Mouse (Mus musculus) adrenal gland, postnatal 4 days (tissue): ENCODE results near the gene Rpn2. TPM values are rescaled to one million over a fixed set of nuclear protein-coding genes. Genes with fewer than 3 reads are reported as not detected.

Source experiments
- DNase-seq, 2 experiments: peaks; one replicate each; pipeline ENCODE4 v3.0.0; 2021 to 2022; ENCODE audit warnings: low spot score in 2 of 2, mixed read lengths in 2 of 2
- long read RNA-seq, 2 experiments: library from polyadenylated mRNA; stranded (forward); transcript quantifications; one replicate each; pipeline ENCODE4 v2.0.0; 2021
- total RNA-seq, 2 experiments: library from RNA; stranded (reverse); gene quantifications; 2 replicates each; pipeline ENCODE4 v1.2.3; 2021

The Rpn2 gene
- 100 to 1,000 TPM; 237 to 244 TPM for total RNA-seq
- long read RNA-seq, experiment 1, transcript Rpn2-202 (17 exons, 2,756 nt) = major isoform, 314 of 364 reads
- long read RNA-seq, experiment 1, partial matches to known transcripts = 28 of 364 reads
- long read RNA-seq, experiment 1, other reads (novel, unspliced or antisense) = 21 of 364 reads
- long read RNA-seq, experiment 2, transcript Rpn2-202 (17 exons, 2,756 nt) = major isoform, 555 of 715 reads
- long read RNA-seq, experiment 2, partial matches to known transcripts = 97 of 715 reads
- long read RNA-seq, experiment 2, other reads (novel, unspliced or antisense) = 57 of 715 reads

DNA sequence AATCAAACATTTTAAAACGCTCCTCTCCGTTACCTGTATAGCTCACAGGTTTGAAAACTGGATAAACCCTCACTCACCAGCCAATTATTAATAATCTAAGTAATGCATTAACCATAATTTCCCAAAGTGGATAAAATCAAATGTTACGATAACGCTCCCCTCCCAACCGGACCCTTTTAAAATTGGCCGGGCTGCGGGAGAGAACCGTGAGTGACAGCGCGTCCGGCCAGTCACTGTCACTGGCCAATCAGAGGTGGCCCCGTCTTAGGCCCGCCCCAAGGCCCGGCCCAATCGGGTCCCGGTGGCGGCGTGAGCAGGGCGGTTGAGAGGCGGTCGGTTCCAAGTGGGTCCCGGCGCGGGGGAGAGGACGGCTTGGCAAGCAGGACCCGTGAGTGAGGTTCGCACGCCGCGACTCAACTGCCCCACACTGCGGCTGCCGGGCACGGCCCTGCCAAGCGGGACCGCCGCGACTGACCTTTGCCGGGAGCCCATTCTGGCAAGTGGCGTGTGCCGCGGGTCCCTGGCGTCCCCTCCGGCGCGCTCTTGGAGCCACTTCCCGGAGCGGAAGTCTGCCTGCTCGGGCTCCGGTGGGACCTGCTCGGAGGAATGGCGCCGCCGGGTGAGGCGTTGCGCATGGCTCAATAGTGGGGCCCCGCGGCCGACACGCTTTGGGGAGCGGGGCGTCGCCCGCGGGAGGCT is at the start of gene Rpn2:
Gene Rpn2 (plus strand): TSS at position 301 of the 699 bp plus-strand sequence.
- DNase-seq = peak; percentile 94 to 96

DNA sequence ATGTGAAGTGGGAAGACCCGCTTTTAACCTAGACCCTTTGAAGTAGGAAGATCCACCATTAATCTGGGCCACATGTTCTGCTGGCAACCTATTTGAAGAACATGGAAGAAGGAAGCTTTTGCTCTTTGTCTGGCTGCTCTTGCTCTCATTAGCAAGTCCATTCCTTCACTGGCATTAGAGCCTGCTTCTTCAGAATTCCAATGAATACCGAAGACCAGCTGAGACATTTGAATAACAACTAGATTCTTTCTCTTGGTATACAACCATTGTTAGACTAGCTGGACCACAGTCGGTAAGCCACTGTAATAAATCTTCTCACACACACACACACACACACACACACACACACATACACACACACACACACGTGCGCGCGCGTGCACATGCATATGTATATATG is 42.9 kb upstream of the Rpn2 start:
- DNase-seq = no peak

- no peak for DNase-seq
Measured at GRCm38 (mm10) chr2:157245001-157245400, 33.8 kb upstream of the Rpn2 start.

- no peak for DNase-seq
Measured at GRCm38 (mm10) chr2:157245603-157246002, 33.2 kb upstream of the Rpn2 start.

DNA sequence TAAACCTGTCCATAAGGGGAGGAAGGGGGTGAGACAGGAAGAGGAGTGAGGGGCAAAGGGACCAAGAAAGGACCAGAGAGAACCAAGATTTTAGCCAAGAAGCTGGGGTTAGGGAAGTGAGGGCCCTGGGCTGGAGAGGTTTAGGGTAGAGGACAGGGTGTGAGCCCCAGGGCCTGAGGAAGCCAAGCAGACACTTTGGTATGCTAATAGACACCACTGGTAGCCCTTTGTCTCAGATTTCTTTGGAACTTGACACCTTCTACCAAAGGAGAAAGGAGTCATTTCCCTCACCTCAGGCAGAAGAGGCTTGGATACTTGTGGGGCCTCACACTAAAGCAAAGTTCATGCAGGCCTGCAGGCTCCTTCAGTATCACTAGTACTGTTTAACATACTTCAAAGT is 30.7 kb upstream of the Rpn2 start:
- DNase-seq = no peak

- peak in 1 of 2 experiments; percentile 34 for DNase-seq
Measured at GRCm38 (mm10) chr2:157259720-157260119, 19.1 kb upstream of the Rpn2 start.

- no peak for DNase-seq
Measured at GRCm38 (mm10) chr2:157261930-157262329, 16.9 kb upstream of the Rpn2 start.

DNA sequence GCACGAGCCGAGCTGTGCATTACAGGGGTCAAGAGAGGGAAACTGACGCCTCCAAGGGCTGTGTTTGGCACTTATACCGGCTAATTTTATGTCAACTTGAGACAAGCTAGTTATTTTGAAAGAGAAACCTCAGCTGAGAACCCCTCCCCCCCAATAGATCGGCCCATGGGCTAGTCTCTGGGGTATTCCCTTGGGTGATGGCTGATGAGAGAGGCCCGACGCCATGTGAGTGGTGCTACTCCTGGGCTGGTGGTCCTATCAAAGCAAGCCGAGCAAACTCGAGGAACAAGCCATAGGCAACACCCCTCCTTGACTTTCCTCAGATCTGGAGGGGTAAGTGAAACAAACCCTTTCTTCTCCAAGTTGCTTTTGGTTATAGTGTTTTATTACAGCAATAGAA is 16.3 kb upstream of the Rpn2 start:
- no peak for DNase-seq

DNA sequence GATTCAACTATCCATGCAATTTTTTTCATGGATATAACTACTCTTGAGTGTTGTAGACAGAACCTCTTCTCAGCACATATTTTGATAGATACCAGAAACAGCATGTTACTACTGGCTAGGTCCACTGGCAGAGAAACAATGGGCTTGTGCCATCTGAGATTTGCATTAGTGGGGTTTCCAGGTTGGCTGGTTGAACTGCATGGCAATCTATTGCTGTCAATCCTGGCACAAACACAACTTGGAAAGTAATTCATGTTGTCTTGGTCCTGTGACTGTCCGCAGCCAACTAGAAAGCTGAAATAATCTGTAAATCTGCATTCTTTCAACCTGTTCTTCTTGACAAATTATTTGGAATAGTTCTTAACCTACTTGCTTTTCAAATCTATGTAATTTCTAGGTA is 15.7 kb upstream of the Rpn2 start:
- DNase-seq = no peak

- DNase-seq = no peak
Measured at GRCm38 (mm10) chr2:157263832-157264231, 15.0 kb upstream of the Rpn2 start.

DNA sequence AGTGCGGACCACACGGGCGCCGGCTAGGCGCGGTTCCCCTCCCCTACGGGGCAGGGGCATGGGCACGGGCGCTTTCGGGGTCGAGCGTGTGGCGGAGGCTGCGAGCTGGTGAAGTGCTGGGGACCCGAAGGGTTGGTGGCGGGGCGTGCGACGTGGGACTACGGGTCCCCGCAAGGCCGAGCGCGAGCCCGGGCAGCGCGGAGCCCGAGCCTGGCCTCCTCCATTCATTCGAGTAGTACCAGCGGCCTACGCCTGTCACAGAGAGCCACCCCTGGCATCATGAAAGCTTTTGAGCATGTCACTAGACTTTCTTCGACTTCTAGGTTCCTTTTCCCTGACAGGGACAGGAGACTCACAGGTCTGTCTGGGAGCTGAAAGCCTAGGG is 591 bp downstream of the Rpn2 start, which contains the start of gene Mroh8:
Gene Mroh8 (minus strand): TSS at position 134 of the 385 bp plus-strand sequence.
- peak in 1 of 2 experiments; percentile 30 for DNase-seq

DNA sequence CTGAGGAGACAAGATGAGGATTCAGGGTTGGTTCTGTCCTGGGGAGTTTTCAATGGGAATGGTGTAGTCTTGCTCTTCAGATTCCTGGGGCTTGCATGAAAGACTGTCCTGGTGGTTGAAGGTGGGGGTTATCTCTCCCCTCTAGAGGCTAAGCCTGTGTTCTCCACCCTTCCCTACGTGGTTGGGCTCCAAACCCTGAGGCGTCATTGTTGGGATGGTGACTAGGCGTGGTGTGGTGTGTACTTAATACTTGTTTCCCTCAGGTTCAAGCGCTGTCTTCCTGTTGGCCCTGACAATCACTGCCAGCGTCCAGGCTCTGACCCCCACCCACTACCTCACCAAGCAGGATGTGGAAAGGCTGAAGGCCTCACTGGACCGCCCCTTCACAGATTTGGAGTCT is 4.5 kb downstream of the Rpn2 start:
- DNase-seq = no peak

DNA sequence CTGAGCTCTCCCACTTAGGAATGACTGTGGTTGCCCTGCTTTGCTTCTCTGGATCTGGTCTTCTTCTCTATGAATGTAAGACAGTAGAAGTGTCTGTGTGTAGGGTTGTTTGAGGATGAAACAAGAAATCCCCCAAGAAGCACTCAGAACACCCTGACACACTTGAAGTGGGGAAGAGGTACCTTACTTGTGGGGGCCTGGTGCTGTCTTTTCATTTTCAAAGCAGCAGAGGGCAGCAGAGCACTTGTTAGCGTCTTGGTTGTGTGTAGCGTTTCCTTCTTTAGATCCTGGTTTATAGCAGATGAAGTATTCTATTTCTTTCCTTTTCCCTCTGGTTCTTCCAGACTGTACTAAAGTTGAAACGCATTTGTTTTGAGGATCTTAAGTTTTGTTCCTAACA is 8.7 kb downstream of the Rpn2 start:
- DNase-seq = no peak

DNA sequence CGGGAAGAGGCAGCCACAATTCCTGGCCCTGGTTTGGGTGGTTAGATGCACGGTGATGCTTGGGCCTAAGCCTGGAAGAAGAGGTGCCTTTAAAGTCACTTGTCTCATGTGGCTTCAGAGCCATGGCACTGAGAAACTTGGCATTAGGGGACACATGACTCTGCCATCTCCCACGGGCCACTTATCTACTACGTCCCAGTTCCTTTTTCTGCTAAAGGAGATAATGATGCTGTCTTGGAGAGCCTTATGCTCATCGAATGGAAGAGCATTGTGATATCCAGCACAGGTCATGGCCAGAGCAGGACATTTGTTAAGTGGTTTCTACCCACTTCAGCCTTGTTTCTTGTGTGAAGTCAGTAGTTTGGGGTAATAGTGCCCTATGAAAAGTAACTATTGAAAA is 10.2 kb downstream of the Rpn2 start:
- DNase-seq = no peak

DNA sequence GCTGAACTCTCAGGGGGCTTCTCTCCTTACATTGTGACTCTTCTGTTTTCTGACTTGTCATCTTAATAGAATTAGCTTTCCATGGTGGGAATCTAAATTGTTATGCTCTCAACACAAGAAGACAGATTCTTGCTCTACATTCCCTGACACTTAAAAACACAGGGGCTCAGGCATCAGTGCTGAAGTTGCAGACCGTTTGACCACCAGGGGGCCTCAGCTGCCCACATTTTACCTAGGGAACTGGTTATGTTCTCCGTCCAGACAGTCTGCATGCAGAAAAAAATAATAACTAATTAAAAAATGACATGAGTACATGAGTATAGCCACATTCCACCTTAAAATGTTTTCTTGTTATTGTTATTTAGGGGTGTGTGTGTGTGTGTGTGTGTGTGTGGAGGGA is 13.3 kb downstream of the Rpn2 start:
- peak; percentile 30 to 41 for DNase-seq

DNA sequence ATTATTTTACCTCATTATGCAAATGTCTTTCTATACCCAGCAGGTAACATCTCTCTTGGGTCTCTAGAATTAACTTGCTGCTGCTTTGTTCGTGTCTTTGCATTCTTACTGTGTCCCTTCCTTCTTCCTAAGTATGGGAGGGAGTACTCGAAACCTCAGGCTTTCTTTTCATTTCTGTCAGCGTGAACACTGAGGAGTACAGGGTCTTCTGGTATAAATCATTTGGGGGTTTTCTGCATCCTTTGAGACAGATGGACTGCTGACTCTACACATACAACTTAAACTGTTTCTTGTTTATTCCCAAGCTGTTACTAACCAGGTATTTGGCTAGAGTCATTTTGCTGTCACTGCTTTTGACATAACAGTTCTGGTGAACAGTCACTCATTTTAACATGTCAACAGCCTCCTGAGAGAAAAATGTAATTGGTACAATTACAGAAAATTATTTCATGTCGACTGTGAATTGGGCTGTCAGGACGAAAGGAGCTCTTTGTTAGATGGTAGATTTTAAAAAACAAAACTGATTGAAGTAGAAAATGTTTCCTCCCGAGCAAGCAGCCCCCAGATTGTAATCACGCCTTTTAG is 17.4 kb downstream of the Rpn2 start:
- DNase-seq = no peak

- DNase-seq = no peak
Measured at GRCm38 (mm10) chr2:157300051-157300450, 21.2 kb downstream of the Rpn2 start.

DNA sequence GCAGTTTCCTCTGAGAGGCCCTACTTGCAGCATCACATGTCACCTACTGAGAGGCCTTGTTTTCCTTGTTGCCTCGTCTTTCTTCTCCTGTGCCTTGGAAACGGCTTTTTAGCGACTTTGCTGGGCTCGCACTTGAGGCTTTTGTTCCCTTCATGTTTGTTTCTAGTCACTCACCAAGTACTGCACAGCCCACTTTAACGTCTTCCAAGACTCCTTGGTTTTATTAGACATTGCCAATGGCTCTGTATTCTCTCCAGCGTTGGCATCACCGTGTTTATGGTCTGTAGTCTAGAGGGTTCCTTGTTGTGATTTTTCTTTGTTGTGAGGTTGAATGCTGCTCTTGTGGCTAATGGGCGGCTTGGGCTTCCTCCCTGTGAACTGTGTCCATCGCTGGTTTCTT is 24.3 kb downstream of the Rpn2 start:
- DNase-seq = no peak

GRCm38 (mm10) chr2:157306091-157307032 is 27.5 kb downstream of the Rpn2 start:
- no peak for DNase-seq

GRCm38 (mm10) chr2:157307715-157308265 is 29.0 kb downstream of the Rpn2 start:
- DNase-seq = no peak
